Mouse (Mus musculus): ENCODE data around the gene Cbl.

DNA sequence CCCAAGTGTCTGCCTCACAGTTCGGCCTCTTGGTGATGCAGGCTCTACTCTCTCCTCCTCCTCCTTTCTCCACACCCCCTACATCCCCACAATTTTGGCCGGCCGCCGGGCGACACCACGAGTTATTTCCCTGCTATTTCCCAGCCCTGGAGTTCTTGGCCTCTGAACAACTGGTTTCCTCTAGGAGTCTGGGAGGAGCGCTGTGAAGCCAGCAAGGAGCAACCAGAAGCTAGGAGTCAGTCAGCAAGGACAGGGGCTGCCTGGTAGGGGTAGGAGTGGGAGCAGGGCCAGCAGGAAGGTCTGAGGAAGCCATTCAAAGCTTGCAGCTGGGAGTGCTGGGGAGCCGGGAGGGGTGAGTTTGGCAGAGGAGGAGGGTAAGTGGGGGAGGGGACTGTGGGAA lies 126.7 kb downstream of the Cbl start, which contains the start of gene C1qtnf5:
- TF ChIP-seq POLR2A (IDR thresholded peaks at IDR 0.05; ENCODE audit: extremely low read depth, insufficient read depth, low read length), result no peak
- TF ChIP-seq CTCF (IDR thresholded peaks at IDR 0.05; ENCODE audit: low read depth, low read length), result no peak

Data from liver, adult 2 months (tissue).